Mouse (Mus musculus) mouse trophoblast stem cell (cell line): ENCODE data around the gene Cyren.

Source experiments
- in situ Hi-C, 2 experiments: fragments of 300-500 bp; cut with MseI, MboI; formaldehyde crosslinking; loops; 2 replicates in 1 of 2; 3 replicates in 1 of 2; pipeline ENCODE4 v1.15.1; 2025

Cyren gene

GRCm38 (mm10) chr6:34867301-34867994 is 10.4 kb downstream of the Cyren start:
- in situ Hi-C loops: no loop called here

- in situ Hi-C loops: no loop called here
Observed at GRCm38 (mm10) chr6:34866786-34867185, 11.1 kb downstream of the Cyren start.

GRCm38 (mm10) chr6:34865711-34866593 is 11.9 kb downstream of the Cyren start:
- in situ Hi-C loops: no loop called here

GRCm38 (mm10) chr6:34865213-34865612 is 12.6 kb downstream of the Cyren start:
- in situ Hi-C loops: no loop called here

DNA sequence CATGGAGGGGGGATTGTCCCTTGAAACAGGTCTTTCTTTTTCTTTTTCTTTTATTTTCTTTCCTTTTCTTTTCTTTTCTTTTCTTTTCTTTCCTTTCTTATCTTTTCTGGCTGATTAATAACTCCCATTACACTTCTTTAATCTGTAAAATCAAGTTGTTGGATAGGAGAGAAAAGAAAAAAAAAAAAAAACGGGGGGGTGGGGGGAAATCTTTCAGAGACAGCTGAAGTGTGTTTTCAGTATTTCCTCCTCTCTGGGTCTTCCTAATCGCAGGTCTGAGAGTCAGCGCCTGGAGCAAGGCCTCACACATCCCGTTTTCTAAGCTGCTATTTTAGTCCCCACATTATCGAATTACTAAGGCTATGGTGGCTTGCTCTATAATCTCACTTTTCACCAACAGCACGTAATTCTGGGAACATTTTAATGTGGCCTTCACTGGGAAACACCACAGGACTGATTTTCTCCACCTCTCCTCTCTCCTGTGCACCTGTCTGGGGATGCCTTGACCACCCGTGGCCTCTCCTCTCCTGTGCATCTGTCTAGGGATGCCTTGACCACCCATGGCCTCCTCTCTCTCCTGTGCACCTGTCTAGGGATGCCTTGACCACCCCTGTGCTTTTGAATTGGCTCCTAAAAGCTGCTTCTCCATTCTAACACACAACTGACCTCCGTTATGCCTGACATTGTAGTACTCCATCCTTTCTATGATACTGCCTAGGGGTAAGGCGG is 13.9 kb downstream of the Cyren start:
- in situ Hi-C loops: no loop called here

GRCm38 (mm10) chr6:34862791-34863403 is 15.0 kb downstream of the Cyren start, which contains the start of gene Tmem140:
Gene Tmem140 (plus strand): TSS chr6:34863146.
- in situ Hi-C loops: no loop called here

DNA sequence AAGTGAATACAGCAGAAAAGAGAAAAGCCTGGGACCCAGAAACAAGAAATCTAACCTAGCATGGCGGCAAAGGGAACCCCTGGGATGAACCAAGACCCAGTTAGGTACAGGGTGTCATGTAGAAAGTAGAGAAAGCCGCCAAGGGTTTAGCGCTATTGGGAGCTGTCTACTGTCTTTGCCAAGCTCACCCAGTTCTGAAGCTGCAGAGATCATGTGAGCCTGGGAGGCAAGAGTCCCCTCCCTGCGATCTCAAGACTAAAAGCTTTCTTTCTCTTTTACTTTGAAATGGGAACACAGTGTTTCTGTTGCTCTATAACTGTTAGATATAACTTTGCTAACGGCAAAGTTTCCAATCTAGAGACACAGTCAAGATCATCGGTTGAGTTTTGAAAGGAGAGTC is 15.5 kb downstream of the Cyren start:
- in situ Hi-C loops: no loop called here

DNA sequence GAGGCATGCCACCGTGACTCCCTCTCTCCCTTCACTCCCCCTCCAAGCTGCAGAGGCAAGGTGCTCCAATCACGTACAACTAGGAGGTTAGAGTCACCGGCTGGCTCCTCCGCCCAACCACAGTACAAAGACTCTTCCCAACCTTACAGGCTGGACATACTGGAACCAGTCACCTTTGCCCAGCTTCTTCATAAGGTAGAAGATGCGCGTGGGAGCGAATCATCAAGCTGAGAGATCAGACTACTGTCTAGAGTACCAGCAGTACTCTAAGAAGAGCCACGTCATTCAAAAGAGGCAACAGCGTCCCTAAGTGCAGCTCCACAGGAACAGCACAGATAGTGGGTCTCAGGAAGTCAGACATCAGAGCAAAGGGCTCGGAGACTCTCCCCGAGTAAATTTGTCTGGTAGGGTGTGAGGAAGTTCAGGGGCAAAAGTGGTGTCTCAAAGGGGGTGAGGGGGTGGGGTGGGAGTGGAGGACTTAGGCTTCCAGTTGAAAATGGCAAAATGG is 16.3 kb downstream of the Cyren start:
- in situ Hi-C loops: no loop called here

DNA sequence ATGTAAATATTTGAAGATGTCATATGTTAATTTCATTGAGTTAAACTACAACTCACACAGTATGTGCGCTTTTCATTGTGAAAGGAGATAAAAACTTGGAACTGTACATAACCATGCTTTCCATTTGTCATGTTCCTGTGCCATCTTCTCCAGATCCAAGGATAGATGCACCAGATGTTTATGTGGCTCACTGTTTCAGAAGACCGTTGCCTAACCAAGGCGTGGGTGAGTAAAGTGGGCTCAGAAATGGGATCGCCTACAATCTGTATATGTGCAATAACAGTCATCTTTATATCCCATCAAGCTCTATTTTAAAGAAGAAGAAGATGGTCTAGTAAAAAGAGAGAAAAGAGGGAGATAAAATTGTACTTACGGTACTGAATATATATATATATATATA is 45.5 kb downstream of the Cyren start:
- in situ Hi-C loops: no loop called here

DNA sequence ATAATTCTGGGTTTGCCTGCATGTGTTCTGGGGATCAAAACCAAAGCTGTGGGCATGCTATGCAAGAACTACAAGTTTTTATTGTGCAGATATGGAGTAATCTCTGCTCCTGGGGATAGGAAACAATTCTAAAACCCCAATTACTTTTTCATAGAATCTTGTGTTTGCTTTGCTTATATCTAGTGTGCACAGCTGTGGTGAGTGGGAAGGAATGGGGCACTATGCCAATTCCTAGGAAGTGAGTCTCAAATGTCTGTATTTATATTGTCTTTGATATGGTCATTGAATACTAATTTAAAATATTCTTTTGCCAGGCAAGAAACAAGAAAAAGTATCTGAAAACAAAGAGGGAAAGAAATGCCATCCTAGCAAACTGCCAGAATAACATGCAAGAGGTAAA is 53.5 kb downstream of the Cyren start:
- in situ Hi-C loops: no loop called here
